Mouse (Mus musculus) adrenal gland, adult 8-10 months (tissue): ENCODE results near the gene Aldh3a2. TPM values are rescaled to one million over a fixed set of nuclear protein-coding genes. Genes with fewer than 3 reads are reported as not detected.
"Not testable (repeated sequence)": the region's sequence is repeated elsewhere in the genome, so short reads cannot be mapped to it uniquely, and the experiment has no call there.

ENCODE experiments used
- DNase-seq: peaks from one replicate; pipeline ENCODE4 v3.0.0; 2022
- total RNA-seq, 4 experiments: library from RNA; stranded (reverse); gene quantifications; 2 replicates each; pipeline ENCODE4 v1.2.4; 2022

Aldh3a2 gene
- total RNA-seq: 10 to 100 TPM; 54.6 to 81.7 (median 68.1) TPM

DNA sequence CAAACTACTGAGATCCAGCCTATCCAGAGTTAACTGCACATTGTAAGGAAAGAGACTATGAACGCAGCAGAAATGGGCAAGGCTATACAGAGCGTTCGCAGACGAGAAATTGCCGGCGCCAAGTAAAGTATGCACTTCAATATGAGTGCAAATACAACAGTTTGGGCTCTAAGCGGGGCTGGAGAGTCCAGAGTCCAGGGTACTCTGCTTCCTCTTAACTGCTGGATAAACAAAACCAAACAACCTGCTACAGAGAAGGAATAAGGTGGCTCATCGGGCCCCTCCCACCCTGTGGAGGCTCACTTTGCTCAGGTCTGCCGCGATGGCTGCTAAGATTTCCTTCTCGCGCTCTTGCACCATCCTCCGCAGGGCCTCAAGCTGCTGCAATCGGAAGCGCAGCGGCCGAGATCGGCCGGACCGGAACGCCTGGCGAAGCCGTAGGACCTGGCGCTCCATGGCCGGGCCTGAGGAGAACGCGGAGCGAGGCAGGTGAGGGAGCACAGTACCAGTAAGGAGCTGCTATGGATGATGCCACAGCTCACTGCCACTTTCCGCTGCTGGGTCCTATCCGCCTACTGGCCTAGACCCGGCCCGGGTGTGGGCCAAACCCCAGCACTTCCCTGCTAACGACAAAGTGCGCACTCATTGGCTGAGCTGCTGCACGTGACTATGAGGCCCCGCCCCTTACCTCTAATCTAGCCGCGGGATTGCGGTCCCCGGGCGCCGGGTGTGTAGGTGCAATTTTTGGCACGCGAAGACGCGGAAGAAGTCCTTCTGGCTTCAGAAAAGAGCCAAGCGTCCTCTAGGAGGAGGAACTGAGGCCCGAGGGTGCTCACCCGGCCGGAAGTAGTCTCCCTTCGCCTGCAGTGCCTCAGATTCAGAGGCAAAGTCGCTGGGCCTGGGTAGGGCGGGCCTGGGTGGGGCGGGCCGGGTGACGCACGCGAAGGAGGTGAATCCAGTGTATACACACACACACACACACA is at the start of gene Aldh3a2:
Gene Aldh3a2, minus strand, starts transcription at position 914 of the 983 bp plus-strand sequence.
- DNase-seq: peak; percentile 94

DNA sequence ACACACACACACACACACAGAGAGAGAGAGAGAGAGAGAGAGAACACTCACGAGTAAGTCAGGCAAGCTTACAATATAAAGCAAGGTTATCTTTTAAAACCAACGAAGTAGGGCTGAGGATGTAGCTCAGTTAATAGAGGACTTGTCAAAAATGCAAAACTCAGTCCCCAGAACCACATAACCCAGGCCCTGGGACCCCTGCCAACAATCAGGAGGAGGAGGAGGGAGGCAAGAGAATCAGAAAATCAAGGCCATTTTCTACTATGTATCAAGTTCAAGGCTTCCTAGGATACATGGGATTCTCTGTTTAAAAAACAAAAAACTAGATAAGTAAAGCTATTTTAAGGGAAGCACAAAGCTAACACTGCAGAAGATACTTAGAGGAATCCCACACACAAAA is 49.6 kb upstream of the Aldh3a2 start:
- no peak for DNase-seq

DNA sequence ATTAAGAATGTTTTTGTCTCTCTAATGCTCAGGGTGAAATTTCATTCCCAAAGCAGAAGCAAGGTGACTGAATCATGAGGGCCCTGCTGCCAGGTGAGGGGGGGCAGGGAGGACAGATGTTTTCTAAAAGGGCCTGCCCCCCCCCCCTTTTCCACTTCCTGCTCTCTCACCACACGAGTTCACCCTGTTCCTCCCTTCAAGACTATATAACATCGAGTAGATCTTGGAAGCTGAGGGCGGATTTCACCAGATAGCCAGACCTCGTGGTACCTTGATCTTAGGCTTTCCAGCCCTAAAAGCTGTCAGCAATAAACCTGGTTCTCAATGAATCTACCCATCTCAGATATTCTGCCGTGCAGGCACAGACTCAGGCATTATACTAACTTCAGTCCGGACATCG is 43.1 kb upstream of the Aldh3a2 start:
- no peak for DNase-seq

DNA sequence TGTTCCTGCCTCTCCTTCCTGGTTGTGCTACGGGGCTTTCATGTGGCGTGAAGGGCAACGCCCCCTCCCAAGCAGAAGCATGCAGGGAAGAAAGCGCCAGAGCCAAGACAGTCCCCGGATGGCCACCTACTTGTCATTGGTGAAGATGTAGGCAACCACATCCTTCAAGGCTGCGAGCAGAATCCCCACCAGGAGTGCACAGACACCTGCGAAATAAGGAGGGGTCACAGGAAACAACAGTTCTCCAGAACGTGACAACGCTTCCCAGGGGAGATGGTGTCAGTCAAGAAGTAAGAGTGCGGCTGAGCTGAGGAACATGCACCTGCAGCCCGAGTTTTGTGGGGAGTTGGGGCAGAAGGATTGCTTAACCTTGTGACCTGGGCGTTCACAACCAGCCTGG is 42.6 kb upstream of the Aldh3a2 start:
- no peak for DNase-seq

DNA sequence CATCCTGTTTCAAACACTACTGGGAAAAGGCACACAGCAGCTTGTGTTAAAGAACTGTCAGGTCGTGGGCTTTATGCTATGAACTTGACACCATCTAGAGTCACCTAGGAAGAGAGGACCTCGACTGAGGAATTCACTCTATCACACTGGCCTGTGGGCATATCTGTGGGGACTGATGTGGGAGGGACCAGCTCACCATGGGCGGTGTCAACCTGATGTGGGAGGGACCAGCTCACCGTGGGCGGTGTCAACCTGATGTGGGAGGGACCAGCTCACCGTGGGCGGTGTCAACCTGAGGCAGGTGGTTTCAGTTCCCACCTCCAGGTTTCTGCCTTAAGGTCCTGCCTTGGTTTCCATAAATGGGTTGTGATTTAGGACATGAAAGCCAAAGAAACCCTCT is 40.5 kb upstream of the Aldh3a2 start:
- no peak for DNase-seq

DNA sequence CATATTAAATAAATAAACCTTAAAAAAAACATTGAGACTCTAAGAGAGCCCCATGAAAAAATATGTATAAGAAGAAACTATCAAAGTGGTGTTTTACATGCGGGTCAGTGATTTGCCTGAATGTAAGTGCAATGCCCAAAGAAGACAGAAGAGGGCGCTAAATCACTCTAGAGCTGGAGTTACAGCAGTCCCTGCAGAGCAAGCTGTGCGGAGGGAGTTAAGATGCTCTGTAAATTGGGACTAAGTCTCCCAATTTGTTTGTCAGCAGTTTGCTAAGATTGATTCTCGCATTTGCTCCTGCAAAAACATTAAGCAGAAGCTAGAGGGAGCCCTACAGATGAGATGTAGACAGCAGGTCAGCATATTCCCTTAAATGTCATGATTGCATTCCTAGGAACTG is 38.1 kb upstream of the Aldh3a2 start:
- no peak for DNase-seq

DNA sequence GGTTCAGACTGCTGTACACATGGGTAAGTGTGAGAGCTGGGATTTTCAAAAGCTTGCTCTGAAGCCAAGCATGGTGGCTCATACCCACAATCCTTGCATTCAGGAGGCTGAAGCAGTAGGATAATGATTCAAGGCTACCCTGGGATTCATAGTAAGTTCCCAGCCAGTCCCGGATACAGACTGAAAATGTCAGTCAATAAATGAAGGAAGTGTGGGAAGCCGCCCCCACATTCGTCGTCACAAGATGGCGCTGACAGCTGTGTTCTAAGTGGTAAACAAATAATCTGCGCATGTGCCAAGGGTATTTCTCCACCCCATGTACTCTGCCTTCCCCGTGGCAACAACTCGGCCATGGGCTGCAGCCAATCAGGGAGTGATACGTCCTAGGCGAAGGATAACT is 37.3 kb upstream of the Aldh3a2 start:
- not testable (repeated sequence) for DNase-seq

DNA sequence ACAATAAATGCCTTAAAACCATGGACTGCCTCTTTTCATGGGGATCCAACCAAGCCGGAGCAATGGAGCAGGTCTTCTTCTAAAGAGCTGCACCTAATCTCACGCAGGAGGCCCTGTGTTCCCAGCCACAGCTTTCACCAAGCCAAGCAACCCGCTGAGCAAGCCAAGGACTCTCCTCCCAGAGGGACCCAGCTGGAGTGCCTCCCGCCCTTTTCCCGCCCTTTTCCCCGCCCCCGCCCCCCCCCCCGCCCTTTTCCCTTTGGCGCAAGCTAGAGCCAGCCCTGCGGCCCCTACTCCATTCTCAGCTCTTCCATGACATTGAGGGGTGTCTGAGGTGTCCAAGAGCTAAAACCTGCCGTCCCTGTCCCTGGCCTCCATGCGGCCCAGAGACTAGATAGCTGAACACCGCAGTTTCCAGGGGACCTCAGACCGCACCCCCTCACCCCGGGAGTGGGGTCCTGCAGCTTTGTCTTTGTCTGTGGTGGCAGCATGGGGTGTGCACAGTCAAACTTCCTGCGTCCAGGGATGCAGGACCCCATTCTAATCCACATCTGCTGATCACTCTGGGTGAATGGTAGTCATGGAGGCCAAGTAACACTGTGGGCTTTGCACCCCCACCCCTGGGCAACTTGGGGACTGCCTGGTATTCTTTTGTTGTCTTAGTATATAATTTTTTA is 33.6 kb upstream of the Aldh3a2 start:
- DNase-seq: no peak

DNA sequence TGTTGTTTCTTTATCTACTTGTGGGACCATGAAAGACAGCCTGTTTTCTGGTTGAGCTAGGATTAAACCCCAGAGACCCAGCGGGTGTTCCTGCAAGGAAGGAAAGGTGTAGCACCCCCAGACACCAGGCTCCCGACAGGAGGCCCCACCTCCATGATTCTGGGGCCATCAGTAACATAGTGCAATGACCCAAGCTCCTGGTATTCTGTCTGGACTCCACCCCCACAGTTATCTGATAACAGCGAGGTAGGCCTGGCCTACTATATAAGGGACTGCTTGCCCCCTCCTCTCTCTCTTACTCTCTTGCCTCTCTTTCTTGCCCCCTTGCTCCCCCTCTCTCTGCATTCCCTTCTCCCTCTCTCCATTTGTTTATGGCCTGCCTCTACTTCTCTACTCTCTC is 32.9 kb upstream of the Aldh3a2 start:
- no peak for DNase-seq

DNA sequence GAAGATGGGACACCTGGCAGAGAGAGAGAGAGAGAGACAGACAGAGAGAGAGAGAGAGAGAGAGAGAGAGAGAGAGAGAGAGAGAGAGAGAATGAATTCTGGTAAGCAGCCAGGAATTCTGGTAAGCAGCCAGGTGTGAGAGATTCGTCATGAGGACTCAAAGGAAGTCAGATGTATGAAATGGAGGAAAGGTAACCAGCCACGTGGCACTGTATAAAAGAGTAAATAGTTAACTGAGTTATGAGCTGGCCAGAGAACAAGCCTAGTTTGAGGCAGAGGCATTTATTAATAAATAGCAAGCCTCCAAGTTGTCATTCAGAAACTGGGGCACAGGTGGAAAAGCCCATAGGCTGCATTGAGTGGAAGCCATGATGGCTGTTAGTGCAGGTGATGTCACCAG is 30.6 kb upstream of the Aldh3a2 start:
- no peak for DNase-seq

DNA sequence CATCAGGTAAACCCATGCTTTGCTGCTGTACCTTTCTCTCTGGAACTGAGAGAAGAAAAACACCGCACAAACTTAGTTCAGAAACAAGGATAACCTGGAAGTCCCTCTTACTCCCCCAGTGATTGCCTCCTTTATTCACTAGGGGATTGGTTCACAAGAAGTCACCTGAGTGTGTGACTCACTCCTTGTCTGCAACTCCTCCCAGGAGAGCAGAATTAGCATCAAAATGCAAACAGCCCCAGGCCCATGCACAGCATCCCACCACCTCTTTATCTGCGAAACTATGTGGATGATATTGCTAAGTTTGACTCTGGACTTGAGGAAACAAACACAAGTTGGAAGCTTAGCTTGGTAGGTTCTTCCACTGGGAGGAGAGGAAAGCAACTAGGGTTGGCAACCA is 30.1 kb upstream of the Aldh3a2 start:
- DNase-seq: no peak

DNA sequence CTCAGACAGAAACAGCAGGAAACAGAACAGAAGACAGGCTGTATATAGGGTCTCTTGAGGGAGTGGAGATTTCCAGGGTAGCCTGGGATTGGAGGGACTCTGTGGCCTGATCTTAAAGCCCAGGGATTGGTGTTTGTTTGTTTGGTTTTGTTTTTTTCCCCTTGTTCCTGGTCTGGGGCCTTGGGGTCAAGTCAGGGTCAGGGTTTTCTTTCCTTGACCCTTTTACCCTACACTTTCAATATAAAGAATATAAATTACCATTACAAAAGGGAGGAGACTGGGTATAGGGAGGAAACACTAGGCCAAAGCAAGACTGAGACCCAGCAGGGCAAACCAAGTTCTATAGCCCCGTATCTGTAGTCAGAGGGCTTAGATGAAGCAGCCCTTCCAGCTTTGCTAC is 29.3 kb upstream of the Aldh3a2 start:
- DNase-seq: no peak

DNA sequence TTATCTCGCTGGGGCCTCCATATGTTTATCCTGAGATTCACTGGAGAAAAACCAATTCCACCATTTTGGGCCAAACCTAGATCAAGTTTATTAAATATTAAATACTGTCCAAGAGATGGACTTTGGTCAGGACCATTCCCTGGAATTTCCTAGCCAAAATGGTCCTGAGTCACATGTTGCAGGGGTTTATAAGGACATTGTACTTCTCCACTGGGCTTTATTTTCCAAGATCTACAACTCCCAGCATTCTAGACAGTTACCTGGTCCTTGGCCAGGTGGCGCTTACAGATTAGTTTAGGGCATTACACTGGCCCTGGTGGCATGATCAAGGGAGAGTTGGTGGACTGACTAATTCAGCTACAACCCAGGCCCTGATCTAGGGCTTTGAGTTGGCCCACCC is 28.3 kb upstream of the Aldh3a2 start:
- DNase-seq: no peak

DNA sequence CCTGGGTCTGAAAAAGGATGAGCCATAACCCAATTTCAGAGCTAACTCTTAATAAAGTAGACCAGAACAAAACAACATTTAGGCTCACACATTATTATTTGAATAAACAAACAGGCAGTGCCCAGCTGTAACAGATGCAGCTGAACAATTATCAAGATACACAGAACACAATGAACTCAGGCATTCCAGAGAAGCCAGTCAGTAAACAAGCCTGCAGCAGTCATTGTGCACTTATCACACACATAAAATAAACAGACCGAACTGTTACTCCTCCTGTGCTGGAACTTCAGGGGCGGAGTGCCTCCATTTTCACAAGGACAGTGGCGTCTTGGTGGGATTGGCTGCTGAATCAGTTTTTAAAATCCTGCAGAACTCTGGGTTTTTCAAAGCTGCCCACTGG is 27.2 kb upstream of the Aldh3a2 start:
- DNase-seq: no peak

DNA sequence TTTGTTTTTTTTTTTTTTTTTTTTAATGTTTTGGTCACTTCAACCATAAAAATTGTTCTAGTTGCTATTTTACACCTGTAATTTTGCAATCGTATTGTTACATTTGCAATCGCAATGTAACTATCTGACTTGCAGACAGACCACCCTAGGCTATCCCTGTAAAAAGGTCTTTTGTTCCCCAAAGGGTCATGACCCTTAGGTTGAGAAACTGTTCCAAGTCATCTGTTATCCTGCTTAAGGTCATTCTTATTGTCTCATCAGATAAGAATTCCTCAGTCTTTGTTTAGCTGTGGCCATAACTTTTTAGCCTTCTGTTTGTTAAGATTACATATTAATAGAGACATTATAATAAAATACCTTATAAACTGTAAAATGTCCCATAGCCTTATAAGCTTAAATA is 26.0 kb upstream of the Aldh3a2 start:
- DNase-seq: no peak

DNA sequence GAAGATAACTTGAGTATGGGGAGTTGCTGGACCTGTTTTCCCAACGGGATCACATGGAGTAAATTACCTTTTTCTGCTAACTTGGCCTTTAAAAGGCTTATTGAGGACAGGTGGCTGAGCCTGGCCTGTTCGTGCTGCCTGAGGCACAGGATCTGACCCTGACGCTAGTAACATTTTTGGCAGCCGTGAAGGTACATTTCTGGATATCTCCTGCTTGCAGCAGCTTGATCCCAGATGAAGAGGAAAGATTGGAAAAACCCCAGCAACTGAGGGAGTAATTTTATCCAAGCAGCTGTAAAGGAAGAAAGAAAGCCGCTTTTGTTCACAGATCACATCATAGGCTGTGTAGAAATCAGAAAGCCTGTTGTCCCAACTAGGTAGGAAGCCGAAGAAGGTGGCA is 17.1 kb upstream of the Aldh3a2 start:
- no peak for DNase-seq

DNA sequence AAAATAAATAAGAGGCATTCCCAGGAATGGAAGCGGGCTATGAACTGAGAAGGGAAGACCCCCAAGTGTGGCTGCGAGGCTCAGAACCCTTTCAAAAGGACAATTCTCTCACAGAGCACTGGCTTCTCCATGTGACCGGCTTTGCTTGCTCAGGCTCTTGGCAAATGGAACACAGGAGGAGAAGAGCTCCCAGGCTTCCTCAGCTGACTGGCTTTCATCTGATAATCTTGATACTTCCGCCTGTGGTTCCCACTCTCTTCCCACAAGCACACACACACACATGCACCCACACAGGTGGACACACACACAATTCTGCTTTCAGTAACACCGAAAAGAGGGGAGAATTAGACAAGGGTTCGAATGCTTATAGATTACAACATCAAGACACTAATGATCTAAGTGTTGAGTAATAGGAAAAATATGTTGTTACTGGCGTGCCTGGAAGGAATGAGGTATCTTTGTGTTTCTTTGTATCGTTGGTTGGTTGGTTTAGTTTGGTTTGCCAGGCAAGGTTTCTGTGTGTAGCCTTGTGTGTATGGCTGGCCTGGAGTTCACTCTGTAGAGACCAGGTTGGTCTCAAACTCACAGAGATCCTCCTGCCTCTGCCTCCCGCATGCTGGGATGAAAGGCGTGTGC is 16.3 kb upstream of the Aldh3a2 start:
- no peak for DNase-seq

DNA sequence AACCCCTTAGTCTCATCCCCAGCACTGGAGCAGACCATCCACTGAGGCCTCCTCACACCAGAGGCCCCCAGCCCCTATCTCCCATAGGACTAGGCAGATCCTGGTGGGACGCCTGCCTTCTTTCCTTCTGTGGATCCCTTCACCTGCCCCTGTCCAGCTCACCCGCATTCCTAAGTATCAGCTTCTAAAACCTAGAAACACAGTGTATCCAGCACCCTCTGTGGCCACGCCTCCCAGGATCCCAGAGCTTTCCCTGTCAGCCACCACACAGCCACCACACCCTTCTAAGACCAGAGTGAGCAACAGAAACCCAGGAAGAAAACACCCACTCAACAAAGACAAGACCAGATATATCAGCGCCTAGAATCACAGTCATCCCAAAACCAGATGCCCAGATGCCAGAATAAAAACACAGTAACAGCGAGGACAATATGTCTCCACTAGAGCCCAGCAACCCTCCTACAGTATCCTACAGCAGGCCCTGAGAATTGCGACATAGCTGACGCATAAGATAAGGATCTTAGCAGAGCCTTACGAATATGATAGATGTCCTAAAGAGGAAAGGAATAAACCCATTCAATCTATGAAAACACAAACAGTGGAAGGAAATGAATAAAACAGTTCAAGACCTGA is 11.3 kb upstream of the Aldh3a2 start:
- DNase-seq: no peak

DNA sequence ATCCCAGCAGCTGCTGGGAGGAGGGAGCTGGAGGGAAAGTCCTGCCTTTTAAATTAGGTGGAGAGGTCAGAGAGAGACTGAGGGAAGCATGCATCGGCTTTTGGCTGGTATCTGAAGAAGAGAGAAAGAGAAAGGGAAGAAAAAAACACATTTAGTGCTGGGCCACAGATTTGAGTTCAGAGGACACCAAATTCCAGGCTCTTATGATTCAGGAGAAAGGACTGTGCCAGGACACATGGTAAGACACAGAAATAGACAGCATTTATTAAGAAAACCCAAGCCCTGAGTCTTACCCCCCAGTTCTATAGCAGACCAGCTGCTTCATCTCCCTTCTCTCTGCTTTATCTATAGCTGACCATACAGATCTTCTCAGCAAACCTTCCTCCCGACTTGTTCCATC is 10.7 kb upstream of the Aldh3a2 start:
- DNase-seq: no peak

DNA sequence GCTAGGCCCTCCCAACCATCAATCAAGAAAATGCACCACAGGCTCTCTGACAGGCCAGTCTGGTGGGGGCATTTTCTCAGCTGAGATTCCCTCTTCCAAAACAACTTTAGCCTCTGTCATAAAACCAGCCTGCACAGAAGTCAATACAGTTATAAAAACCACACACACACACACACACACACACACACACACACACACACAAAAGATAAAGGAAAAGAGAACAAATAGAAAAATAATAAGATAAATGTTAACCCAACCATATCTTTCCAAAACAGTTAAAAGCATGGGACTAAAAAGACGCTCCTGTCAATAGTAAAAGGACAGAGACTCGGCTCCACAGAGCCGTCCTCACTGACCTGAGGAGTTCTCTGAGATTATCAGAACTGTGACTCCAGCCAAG is 9.2 kb upstream of the Aldh3a2 start:
- DNase-seq: no peak

DNA sequence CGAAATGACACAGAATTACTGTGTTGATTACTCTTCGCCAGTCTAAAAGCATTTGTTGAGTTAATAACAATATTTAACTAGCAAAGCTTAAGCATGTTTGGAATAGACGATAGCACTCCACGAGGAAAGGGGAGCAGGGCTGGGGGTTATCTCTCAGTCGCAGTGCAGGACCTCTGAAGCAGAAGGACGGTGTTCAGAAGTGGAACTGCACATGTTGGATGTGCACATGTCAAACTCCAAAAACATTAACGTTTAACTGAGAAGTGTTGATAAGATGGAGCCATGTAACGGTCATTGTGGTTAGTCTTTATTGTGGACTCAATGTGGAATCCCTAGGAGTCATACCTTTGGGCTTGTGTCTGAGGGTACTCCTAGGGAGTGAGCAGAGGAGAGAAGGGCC is 7.8 kb upstream of the Aldh3a2 start:
- DNase-seq: no peak

DNA sequence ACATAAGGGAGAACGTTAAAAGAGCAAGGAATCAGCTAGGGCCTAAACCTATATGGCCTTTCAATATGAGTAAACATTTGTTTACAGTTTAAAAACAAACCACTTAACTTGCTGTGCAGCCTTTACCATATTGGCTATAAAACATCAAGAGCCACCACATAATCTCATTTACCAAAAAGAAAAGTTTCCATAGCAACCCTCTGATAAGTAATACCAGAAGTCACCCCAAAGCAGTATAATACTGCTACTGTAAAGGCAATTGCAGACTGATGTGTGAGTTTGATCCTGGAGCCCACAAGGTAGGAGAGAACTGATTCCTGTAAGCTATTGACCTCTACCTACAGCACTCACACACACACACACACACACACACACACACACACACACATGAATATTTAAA is 7.2 kb upstream of the Aldh3a2 start:
- DNase-seq: no peak

DNA sequence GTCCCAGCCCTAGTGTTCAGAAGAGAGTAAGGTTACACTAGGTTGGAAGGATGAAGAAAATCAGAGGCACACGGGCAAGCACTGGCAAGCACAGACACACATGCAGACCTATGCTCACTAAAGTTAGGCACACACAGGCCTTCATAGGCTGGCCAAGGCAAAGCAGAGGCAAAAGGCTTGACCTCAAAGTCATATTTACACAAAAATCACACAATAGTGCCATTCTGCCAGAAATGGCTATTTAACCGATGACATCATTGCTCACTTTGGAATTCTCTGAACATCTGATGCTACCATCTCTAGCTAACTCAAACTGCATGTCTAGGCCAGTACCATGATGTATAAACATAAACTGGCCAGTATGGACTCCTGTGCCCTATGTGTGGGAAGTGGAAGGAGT is 6.7 kb upstream of the Aldh3a2 start:
- no peak for DNase-seq
